Mouse (Mus musculus) lung, postnatal 0 days (tissue): ENCODE measurements around the gene Lifr. TPM values are rescaled to one million over a fixed set of nuclear protein-coding genes. Genes with fewer than 3 reads are reported as not detected.

Experiments used
- ATAC-seq: fragments of 200-750 bp; cut with Nextera tagmentation; 2 replicates; pipeline ENCODE4 v1.8.0; 2017; ENCODE audit warnings: moderate library complexity
- DNase-seq: peaks from one replicate; pipeline ENCODE4 v3.0.0-alpha.2; 2016; ENCODE audit warnings: low spot score
- H3K27ac ChIP-seq: fragments of 300-500 bp; sonication (generic); 2 replicates; pipeline ENCODE4 v1.5.1; 2014; ENCODE audit warnings: antibody characterized with exemption, mild to moderate bottlenecking, low read length, mixed read lengths
- H3K27me3 ChIP-seq: fragments of 300-500 bp; sonication (generic); replicated peaks from 2 replicates; pipeline ENCODE4 v1.6.1; 2014; ENCODE audit warnings: low read length, mixed read lengths; ENCODE audit not compliant: insufficient read depth
- H3K36me3 ChIP-seq: fragments of 300-500 bp; sonication (generic); 2 replicates; pipeline ENCODE4 v1.6.1; 2014; ENCODE audit warnings: low read length, mixed read lengths; ENCODE audit not compliant: insufficient read depth
- H3K4me1 ChIP-seq: fragments of 300-500 bp; sonication (generic); 2 replicates; pipeline ENCODE4 v1.6.1; 2014; ENCODE audit warnings: antibody characterized with exemption, low read depth, low read length, mixed read lengths; ENCODE audit not compliant: insufficient read depth
- H3K4me2 ChIP-seq: fragments of 300-500 bp; sonication (generic); replicated peaks from 2 replicates; pipeline ENCODE4 v1.6.1; 2014; ENCODE audit warnings: low read depth, mild to moderate bottlenecking, low read length, moderate library complexity, mixed read lengths
- H3K4me3 ChIP-seq: fragments of 300-500 bp; sonication (generic); 2 replicates; pipeline ENCODE4 v1.5.1; 2014; ENCODE audit warnings: low read depth, low read length
- H3K9ac ChIP-seq: fragments of 300-500 bp; sonication (generic); replicated peaks from 2 replicates; pipeline ENCODE4 v1.6.1; 2014; ENCODE audit warnings: low read depth, mild to moderate bottlenecking
- H3K9me3 ChIP-seq: fragments of 300-500 bp; sonication (generic); 2 replicates; pipeline ENCODE4 v1.6.1; 2016; ENCODE audit warnings: low read length, mixed read lengths
- CTCF ChIP-seq: IDR thresholded peaks from 2 replicates; pipeline ENCODE4 v1.5.1; 2016; ENCODE audit warnings: antibody characterized with exemption, mild to moderate bottlenecking
- EP300 ChIP-seq: IDR thresholded peaks from 2 replicates; pipeline ENCODE4 v1.6.1; 2016; ENCODE audit warnings: antibody characterized with exemption, mild to moderate bottlenecking, control low read depth
- WGBS: fragments of 180-500 bp; shearing (Covaris S2); extraction: QIAGEN DNeasy Blood & Tissue Kit; methylation state at CpG from one replicate; pipeline ENCODE4 v1.1.7; 2014; 5-methylcytosine and 5-hydroxymethylcytosine counted together
- polyA plus RNA-seq: library from polyadenylated mRNA; unstranded; fragments of >200 nt; fragmentation: Nextera tagmentation; extraction: Ambion mirVana; gene quantifications from 2 replicates; pipeline ENCODE4 v1.2.1, GENCODE M21; 2015

The Lifr gene
- polyA plus RNA-seq, 1 experiment from 2014 or later: 29.7 TPM

GRCm38 (mm10) chr15:7145555-7145954 lies 55.1 kb downstream of the Lifr start:
- DNase-seq (peak; percentile 76), ATAC-seq (peak; percentile 54)
- no peaks in the 10 kb centered on the region for H3K9me3 ChIP-seq
- H3K36me3 ChIP-seq: no peaks in the 10 kb centered on the region
- H3K9ac ChIP-seq: no peak overlapping the region
- WGBS: 34% methylated on average over 5 of the region's 5 CpGs
- no peak overlapping the region for H3K4me3 ChIP-seq
- TF ChIP-seq CTCF (no peak), EP300 (no peak)
- no peaks in the 10 kb centered on the region for H3K27me3 ChIP-seq
- peak overlapping the region; percentile 8; the same call in 1 of the 2 replicates for H3K27ac ChIP-seq
- 0 out of 2 replicates have a peak overlapping the region, but pooled peaks have one; percentile 30 for H3K4me2 ChIP-seq
- peaks cover 24% of the 10 kb centered on the region for H3K4me1 ChIP-seq

DNA sequence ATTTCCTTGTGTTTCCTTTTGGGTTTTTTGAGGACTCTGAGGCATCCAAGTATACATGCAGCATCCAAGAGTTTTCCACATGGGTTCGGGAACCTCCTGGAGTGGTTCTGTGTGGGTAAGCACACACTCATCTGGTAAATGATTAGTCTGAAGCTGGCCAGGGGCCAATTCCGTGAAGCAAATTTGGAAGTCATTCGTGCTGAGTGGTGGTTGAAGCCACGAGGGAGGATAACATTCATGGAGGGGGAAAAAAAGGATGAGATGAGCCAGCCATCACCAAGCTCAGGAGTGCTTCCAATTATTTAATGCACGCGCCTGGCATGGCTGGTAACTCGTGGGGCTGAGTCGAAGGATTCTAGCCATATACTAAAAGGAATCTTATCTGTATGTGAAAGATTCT lies 56.1 kb downstream of the Lifr start:
- Histone ChIP-seq H3K4me2 (no peak overlapping the region), H3K4me3 (no peak overlapping the region), H3K36me3 (no peaks in the 10 kb centered on the region), H3K27me3 (no peaks in the 10 kb centered on the region), H3K9me3 (no peaks in the 10 kb centered on the region), H3K4me1 (peaks cover 24% of the 10 kb centered on the region), H3K27ac (0 out of 2 replicates have a peak overlapping the region, but pooled peaks have one; percentile 20), H3K9ac (no peak overlapping the region)
- ATAC-seq (peak; percentile 44; the same call in 1 of the 2 replicates), DNase-seq (peak; percentile 41)
- WGBS: 35% methylated on average over 8 of the region's 8 CpGs
- TF ChIP-seq EP300 (no peak), CTCF (no peak)

DNA sequence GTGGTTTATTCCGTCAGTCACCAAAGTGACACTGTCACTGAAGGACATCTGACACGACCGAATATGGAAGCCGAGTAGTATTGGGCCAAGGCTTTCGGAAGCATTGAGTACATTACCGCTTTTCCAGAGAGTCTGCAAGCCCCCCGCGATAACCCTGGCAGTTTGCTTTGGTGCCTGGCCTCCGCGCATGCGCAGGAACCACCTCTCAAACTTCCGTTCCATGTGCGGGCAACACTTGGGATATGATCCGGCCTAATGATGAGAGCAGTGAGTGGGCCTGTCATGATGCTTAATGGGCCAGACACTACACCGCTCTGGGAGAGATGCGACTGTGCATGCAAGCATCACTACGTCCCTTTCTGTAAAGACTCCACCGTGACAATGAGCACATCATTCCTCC lies 59.4 kb downstream of the Lifr start:
- no peak overlapping the region for H3K4me2 ChIP-seq
- no peaks in the 10 kb centered on the region for H3K9me3 ChIP-seq
- ATAC-seq (no peak), DNase-seq (no peak)
- no peaks in the 10 kb centered on the region for H3K27me3 ChIP-seq
- H3K36me3 ChIP-seq: no peaks in the 10 kb centered on the region
- no peak overlapping the region for H3K9ac ChIP-seq
- WGBS: 93% methylated on average over 18 of the region's 18 CpGs
- H3K27ac ChIP-seq: no peak overlapping the region
- no peak for TF ChIP-seq CTCF
- H3K4me3 ChIP-seq: no peak overlapping the region
- peaks cover 28% of the 10 kb centered on the region for H3K4me1 ChIP-seq

DNA sequence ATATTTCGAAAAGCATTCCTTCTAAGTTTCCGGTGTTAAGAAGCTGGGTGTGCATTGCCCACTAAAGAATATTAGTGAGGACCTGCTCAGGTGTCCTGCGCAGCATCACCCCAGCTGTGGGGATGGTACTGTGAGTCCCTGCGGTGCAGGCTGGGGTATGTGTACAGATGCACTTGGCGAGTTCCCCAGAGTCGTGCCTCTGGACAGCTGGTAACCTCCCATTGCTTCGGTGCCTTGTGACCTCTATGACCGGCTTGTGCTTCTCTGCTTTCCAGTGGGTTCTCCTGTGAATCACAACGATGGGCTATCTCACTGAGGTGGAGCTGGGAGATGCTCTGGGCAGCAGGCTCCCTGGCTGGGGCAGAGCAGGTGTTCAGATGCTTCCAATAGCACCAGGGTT lies 60.2 kb downstream of the Lifr start:
- Histone ChIP-seq H3K36me3 (no peaks in the 10 kb centered on the region), H3K27me3 (no peaks in the 10 kb centered on the region), H3K4me1 (peaks cover 20% of the 10 kb centered on the region), H3K27ac (no peak overlapping the region), H3K9me3 (no peaks in the 10 kb centered on the region), H3K4me3 (no peak overlapping the region), H3K9ac (no peak overlapping the region), H3K4me2 (no peak overlapping the region)
- no peak for ATAC-seq
- 88% methylated on average over 9 of the region's 9 CpGs for WGBS
- no peak for TF ChIP-seq EP300
- TF ChIP-seq CTCF: no peak
- no peak for DNase-seq

DNA sequence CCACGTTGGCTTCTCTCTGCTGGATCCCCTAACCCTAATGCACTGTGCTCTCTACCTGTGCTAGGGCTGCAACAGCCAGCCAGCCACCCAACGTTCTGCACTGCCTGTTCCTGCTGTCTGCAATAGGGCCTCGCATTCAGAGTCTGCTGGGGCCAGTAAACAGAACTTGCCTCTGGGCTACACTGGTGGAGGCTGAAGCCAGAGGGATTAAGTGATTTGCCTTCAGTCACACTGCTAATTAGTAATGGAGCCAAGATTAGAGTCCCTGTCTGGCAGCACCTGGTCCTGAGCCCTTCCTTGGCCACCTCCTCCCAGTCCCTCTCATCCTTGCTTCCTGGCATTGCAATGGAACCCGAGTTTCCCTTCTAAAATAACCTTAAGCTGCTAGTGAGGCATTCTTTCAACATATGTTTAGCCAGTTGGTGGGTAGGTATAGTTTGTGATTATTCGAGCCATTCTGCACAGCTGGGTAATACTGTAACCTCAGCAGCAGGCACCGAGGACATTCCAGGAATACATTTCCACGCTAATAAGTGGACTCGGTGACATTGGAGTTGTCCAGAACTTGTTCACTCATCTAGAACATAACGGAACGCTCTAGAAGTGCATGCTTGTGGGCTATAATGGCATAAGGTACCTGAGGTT lies 61.8 kb downstream of the Lifr start:
- no peaks in the 10 kb centered on the region for H3K9me3 ChIP-seq
- no peak overlapping the region for H3K4me3 ChIP-seq
- WGBS: 65% methylated on average over 10 of the region's 10 CpGs
- H3K9ac ChIP-seq: no peak overlapping the region
- DNase-seq (no peak), ATAC-seq (no peak)
- no peak overlapping the region; the same call in 1 of the 2 replicates for H3K27ac ChIP-seq
- no peaks in the 10 kb centered on the region for H3K27me3 ChIP-seq
- H3K4me2 ChIP-seq: no peak overlapping the region
- no peak for TF ChIP-seq EP300
- no peak for TF ChIP-seq CTCF
- H3K4me1 ChIP-seq: peaks cover 13% of the 10 kb centered on the region; the same call in 1 of the 2 replicates
- no peaks in the 10 kb centered on the region for H3K36me3 ChIP-seq

- WGBS: 50% methylated on average over 15 of the region's 15 CpGs
- DNase-seq (no peak), ATAC-seq (peak; percentile 59)
- Histone ChIP-seq H3K4me1 (peaks cover 13% of the 10 kb centered on the region; the same call in 1 of the 2 replicates), H3K27me3 (no peaks in the 10 kb centered on the region), H3K9me3 (no peaks in the 10 kb centered on the region), H3K4me3 (no peak overlapping the region), H3K9ac (no peak overlapping the region), H3K4me2 (no peak overlapping the region; the same call in 1 of the 2 replicates), H3K36me3 (peaks cover 17% of the 10 kb centered on the region), H3K27ac (peak overlapping the region; percentile 21; the same call in 1 of the 2 replicates)
- peak; percentile 17; the same call in 1 of the 2 replicates for TF ChIP-seq CTCF
- TF ChIP-seq EP300: no peak
Observed at GRCm38 (mm10) chr15:7154010-7154736, 63.8 kb downstream of the Lifr start.
